Mouse (Mus musculus) kidney, adult 2 months (tissue): ENCODE results near the gene Hist1h4b.

ENCODE experiments used
- CTCF ChIP-seq: fragments of 200-500 bp; conservative IDR thresholded peaks from 2 replicates; pipeline ENCODE4 v1.5.1; 2011; ENCODE audit warnings: low read depth, mild to moderate bottlenecking, control low read depth, low read length, moderate library complexity, mixed read lengths; ENCODE audit not compliant: insufficient read depth, insufficient read length
- POLR2A ChIP-seq: fragments of 200-500 bp; IDR thresholded peaks from one replicate; pipeline ENCODE4 v1.6.1; 2011; ENCODE audit warnings: low read depth, low read length, control low read depth

DNA sequence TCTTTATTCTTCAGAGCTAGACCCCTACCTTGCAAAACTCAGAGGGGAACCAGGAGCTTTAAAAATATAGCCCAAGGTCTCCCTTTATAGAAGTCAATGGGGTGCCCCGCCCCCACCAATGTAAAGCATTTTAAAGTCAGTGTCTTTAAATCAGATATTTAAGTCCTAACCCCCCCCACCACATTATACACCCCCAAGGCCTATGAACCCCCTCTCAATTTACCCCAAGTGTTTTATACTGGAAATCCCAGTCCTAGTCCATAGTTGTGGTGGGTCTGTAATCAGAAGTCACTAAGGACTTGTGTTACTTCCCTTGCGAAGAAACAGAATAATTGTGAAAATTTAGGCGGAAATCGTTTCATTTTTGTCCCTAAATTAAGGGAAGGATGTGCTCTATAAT, 18.8 kb upstream of the Hist1h4b start:
- no peak for TF ChIP-seq CTCF
- no peak for TF ChIP-seq POLR2A
